In genomic region chrX:151016938-151017877, GRCm38 (mm10) we compare ENCODE assay signal across 8 mouse cellular contexts. TPM values are rescaled to one million over a fixed set of nuclear protein-coding genes. Genes with fewer than 3 reads are reported as not detected.
DNase-seq lines count a peak whose midpoint lies in the region; ATAC-seq and TF ChIP-seq lines count a peak whose summit lies in the region.

TSS of gene Gnl3l (minus strand) at chrX:151017322.

- H3K4me2 ChIP-seq in hindbrain, embryonic 13.5 days: peak within 1 kb of the TSS; percentile 56

- peaks cover 6% of the 10 kb centered on the region for H3K27me3 ChIP-seq in Patski
- no peaks in the 10 kb centered on the region for H3K27me3 ChIP-seq in hindbrain, embryonic 13.5 days

- POLR2A ChIA-PET in Patski (lab: Charles Lee): interaction anchor here (1.0 kb wide), 1 partner anchor 31 kb away, joined by 4 read pairs; no protein-coding TSS in a partner anchor

- peaks cover 7% of the 10 kb centered on the region; the same call in 1 of the 2 replicates for H3K4me1 ChIP-seq in hindbrain, embryonic 13.5 days (replicated peaks)

- H3K4me3 ChIP-seq in hindbrain, embryonic 13.5 days: peak within 1 kb of the TSS; percentile 46

- peak within 1 kb of the TSS; percentile 88 for H3K27ac ChIP-seq in hindbrain, embryonic 13.5 days

- peak; percentile 98 for ATAC-seq in Patski
- ATAC-seq in hindbrain, embryonic 13.5 days (ENCODE audit: low FRiP score): peak; percentile 97

- peak; percentile 70 for TF ChIP-seq CTCF in Patski (IDR thresholded peaks at IDR 0.05)

- peak within 1 kb of the TSS; percentile 69 for H3K9ac ChIP-seq in hindbrain, embryonic 13.5 days

- no peaks in the 10 kb centered on the region for H3K9me3 ChIP-seq in hindbrain, embryonic 13.5 days

- WGBS in hindbrain, embryonic 13.5 days: 25% methylated on average over 40 of the region's 43 CpGs

- in situ Hi-C loops in Patski (cut with MboI; ENCODE audit: low pct_unique_long_range_greater_than_20kb): no loop called here

- peak; percentile 49 for DNase-seq in Patski (ENCODE audit: low read depth, low spot score)
- peak; percentile 88 to 91 for DNase-seq in cerebellum, postnatal 14 days
- DNase-seq in frontal cortex, postnatal 14 days (ENCODE audit: low spot score in 2 of 2): peak; percentile 82
- DNase-seq in layer of hippocampus, postnatal 25 days (ENCODE audit: extremely low spot score in 1 of 2, low spot score in 1 of 2): peak; percentile 53 to 70
- peak; percentile 91 for DNase-seq in lung, postnatal 25 days (ENCODE audit: low spot score)
- peak; percentile 91 for DNase-seq in retina, embryonic 14.5 days (ENCODE audit: low spot score)
- DNase-seq in thymus, postnatal 4 days: peak; percentile 93

- H3K36me3 ChIP-seq in hindbrain, embryonic 13.5 days: peaks cover 9% of the 10 kb centered on the region

- CTCF ChIA-PET in Patski (lab: Charles Lee): interaction anchor here (1.2 to 1.8 kb wide), 3 partner anchors 23 to 32 kb away, joined by 3 to 6 read pairs (median 5); no protein-coding TSS in a partner anchor

RNA-seq across cellular contexts. Expression of gene Gnl3l, which starts in this region (rescaled TPM):
- polyA plus RNA-seq in Patski (2021): 58.7 TPM
- polyA plus RNA-seq in hindbrain, embryonic 13.5 days (2015; fragmentation: Nextera tagmentation; extraction: Ambion mirVana): 81.7 and 85.0 TPM in 2 replicates
- total RNA-seq in layer of hippocampus, postnatal 25 days (2021): 100 to 1,000 TPM; 172 to 200 TPM

Comparison
In these comparisons a context has a peak if more than half of its experiments do, and no peak if none do; other contexts are left out.
1. Peak in every context shown above with its lines: DNase-seq, ATAC-seq, H3K4me3 ChIP-seq and H3K27ac ChIP-seq.